Mouse (Mus musculus): ENCODE data around the gene Ninj2.

DNA sequence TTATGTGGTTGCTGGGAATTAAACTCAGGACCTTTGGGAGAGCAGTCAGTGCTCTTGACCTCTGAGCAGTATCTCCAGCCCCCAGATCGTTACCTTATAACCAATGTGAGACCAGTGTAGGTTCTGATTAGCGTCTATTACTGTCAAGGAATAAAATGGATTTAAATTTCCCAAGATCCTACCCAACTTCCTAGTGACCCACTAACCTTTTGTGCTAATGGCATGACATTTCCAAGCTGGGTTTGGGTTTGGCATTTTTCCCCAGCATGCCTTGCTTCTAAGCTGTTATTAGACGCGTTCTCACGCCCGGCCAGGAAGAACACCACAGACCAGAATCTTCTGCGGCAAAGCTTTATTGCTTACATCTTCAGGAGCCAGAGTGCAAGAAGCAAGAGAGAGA is 34.2 kb downstream of the Ninj2 start:
- TF ChIP-seq ZC3H11A (IDR thresholded peaks at IDR 0.05; ENCODE audit: borderline replicate concordance, low read depth, low read length) (no peak), HCFC1 (IDR thresholded peaks at IDR 0.05; ENCODE audit: borderline replicate concordance, insufficient read depth, low read length) (no peak), CHD2 (IDR thresholded peaks at IDR 0.05; ENCODE audit: low read depth, low read length) (no peak), ZNF384 (IDR thresholded peaks at IDR 0.05; ENCODE audit: low read depth, low read length) (no peak)

Data from ES-E14 (cell line).